Mouse (Mus musculus): Measurements from ENCODE around the gene Arhgap22.

Gene Arhgap22

DNA sequence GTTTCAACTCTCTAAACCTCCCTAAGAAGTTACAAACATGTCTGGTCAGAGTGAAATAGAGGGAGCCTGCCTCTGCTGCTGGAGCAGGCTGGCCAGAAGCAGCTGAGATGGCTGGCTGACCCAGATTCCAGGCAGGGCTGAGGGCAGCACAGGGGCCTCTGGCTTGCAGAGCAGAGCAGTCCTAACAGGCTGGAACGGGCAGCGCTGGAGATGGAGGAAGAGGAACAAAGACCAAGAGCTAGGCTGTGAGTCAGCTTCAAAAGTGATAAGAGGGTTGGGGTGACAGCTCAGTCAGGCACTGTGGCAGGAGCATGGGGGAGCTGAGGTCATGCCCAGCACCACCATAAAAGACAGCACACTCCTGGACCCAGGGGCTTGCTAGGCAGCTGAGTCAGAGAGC lies 62.4 kb downstream of the Arhgap22 start:
- in situ Hi-C loops (cut with MboI, MseI), result no loop called here

DNA sequence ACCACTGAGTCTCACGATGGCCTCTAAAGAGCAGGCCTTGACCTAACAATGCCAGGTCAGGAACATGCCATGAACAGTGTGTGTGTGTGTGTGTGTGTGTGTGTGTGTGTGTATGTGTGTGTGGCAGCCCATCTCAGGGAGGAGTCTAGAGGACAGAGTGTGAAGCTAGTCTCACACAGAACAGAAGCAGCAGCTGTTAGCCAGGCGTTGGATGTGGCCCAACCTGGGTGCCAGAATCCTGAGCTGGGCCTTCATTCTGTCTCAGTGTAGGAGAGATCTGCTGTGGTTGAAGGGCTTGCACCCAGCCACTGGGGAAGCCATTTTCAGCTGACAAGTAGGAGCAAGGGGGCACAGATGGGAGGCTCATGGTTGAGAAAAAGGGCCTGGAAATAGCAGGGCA lies 64.5 kb downstream of the Arhgap22 start:
- in situ Hi-C loops (cut with MboI, MseI), result no loop called here

DNA sequence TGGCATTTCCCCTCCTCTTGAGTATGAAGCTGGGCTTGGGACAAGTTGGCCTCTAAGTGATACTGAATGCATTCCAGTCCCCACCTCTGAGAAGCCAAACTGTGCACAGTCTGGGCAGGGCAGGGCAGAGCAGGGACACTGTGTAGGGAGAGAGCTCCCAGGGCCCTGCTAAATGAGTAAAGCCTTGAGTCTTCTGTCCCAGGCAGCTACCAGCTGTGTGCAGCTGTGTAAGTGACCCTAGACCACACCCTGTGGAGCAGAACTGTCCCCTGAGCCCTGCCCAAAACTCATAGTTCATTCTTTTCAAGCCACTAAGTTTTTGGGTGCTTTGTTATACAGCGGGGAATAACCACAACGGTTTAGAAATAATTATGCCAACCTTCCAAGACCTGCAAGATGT lies 67.1 kb downstream of the Arhgap22 start:
- in situ Hi-C loops (cut with MboI, MseI), result no loop called here

DNA sequence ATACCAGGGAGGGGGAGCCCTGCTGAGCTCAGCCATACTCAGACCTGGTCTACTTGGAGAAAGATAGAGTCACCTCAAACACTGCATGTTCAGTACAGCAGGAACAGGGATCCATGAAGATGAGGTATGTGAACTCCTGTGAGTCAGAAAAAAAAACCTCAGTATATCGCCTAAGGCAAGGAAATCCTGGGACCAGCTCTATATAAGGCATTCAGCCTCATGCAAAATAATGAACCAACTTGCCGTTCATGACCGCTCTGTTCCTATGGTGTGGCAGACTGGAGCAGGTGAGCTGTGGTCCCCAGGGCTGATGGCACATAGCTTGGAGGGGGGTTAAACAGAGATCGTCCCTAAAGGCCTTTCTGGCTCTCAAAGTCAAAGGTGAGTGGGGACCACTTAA lies 68.6 kb downstream of the Arhgap22 start:
- in situ Hi-C loops (cut with MboI, MseI), result no loop called here

DNA sequence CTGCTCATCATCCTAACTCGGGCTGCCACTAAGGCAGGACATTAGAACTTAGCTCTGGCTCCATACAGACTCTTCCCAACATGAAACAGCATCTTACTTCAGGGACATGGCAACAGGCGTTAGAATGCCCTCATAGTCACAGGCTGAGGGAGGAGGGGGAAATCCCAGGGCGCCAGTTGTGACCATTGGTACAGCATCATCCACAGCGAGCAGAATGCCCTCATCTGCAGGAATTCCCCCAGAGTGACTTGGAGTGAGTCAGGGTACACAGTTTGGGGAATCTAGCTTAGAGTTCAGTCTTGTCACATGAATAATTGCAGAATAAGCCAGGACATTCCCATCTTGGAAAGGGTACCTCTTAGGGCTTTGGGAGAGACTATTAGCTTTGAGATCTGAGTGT lies 74.1 kb downstream of the Arhgap22 start:
- in situ Hi-C loops (cut with MboI, MseI), result no loop called here

DNA sequence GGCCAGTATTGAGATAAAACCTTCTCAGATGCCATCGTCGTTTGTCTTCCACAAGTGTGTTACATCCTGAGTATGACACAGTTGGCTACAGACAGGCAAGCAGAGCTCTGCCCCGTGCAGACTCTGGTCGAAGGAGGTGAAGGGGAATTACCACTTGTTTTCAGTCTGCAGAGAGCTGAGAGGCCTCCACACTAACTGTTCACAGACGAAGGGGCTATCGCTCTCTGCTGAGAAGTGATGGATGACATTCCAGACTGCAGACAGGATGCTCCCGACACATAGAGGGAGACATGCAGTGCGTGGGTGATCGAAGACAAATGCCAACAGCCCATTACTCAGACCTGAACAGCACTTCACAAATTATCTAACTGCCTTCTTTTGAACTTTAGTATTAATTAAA lies 76.2 kb downstream of the Arhgap22 start:
- in situ Hi-C loops (cut with MboI, MseI), result no loop called here

DNA sequence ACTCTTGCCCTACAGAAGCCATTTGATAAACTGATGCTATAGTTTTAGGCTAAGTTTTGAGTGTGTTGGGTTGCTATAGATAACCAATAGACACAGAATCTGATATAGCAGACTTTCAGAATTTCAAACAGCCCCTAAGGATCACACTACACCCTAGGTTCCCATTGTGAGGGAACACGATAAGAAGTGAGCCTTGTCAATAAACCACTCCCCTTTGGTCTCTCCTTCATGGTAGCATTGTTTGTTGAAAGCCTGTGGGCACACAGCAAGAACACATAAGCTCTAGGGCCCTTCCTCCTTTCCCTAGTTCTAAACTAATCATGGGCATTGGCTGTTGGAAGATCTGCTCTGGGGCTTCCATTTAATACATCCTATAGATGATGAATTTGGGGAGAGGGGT lies 80.7 kb downstream of the Arhgap22 start:
- in situ Hi-C loops (cut with MboI, MseI), result no loop called here

DNA sequence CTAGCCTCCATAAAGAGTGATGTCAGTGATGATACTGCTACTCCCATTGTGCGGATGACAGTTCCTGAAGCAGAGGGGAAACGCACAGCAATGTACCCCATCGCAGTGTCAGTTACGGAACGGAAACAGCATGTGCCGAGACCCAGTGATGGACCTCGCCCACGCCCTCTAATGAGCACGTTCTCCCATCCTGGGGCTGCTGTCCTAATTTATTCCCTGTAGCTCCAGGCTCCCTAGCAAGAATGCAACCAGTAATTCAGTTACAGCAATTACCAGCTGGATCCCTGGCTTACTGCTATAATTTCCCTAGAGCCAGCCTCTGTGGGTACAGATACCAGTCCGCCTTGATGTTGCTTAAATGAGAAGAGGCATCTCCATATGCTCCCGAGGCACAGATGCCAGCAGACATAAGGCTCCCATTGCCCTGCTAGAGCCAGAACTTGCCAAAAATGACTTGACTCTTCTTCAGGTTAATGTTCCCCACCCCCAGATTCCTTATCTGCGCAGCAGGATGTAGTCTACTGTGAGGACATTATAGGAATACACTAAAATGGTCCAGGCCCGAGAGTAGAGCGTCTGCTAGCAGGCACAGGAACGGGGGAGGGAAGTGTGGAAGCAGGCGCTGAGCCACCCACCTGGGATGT lies 83.0 kb downstream of the Arhgap22 start:
- in situ Hi-C loops (cut with MboI, MseI), result no loop called here

DNA sequence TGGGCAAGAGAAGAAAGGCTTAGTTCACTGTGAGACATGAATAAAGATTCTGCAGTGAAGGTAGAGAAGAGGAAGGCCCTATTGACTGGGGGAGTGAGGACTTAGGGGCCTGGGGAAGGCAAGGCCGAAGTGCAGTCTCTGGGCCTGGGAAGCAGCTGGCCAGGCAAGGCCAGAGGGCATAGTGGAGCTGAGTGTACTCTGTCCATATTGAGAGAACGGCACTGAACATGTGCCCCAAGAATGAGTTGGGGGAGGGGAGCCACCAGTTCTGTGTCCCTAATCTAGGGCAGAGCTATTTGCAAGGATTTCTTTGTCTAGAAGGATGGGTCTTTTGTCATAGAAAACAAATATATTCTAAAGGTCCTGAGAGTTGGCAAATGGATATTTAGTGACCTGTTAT lies 86.8 kb downstream of the Arhgap22 start:
- in situ Hi-C loops (cut with MboI, MseI), result loop anchor here (5.0 kb wide), 1 partner anchor 83 kb away; no protein-coding TSS in a partner anchor

DNA sequence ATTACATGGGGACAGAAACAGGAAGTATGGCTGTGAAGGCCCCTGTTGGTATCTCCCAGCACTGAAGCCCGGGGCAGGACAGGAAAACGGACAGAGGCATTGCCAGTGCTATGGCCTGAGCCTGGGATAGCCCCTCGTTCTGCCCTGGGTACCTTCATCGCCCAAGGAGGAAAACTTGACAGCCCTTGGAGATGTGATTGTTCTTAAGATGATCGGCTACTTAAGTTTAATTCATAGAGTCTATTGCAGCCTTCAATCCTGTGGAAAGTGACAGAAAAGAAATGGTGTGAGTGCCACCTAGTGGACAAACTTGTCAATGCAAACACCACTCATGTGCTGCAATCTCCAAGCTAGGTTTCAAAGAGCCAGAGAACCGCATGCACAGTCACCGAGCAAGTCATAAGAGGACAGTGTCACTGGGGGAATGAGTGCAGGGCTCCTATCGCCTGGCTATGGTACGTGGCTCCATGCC lies 89.6 kb downstream of the Arhgap22 start:
- in situ Hi-C loops (cut with MboI, MseI), result loop anchor here (5.0 kb wide), 1 partner anchor 86 kb away; no protein-coding TSS in a partner anchor

DNA sequence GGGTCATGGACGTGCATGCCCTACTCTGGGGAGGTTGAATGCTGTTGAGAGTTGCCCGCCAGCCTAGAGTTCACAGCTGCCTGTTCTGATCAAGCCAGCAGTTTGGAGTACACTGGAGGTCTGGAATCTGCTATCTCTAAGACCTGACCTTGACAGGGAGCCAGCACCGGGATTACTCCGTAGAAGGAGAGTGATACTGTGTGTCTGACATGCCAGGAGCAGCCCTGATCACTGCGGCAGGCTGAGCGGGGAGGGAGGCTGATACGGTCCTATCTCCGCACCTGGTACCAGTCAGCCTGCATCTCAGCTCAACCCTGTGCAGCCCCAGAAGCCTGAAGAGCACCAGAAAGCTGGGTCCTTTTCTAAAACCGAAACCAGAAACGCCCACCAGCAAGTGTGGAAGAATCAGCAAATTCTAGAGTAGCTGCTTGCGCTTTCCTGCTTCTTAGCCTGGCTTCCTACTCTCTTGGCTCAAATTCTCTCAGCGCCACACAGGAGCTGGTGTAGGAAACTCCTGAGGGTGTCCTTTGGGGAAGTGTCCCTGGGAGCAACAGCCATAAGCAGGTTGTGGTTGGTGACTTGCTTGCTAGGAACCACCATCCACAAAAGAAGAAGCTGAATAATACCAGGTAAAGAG lies 91.9 kb downstream of the Arhgap22 start:
- in situ Hi-C loops (cut with MboI, MseI), result no loop called here

DNA sequence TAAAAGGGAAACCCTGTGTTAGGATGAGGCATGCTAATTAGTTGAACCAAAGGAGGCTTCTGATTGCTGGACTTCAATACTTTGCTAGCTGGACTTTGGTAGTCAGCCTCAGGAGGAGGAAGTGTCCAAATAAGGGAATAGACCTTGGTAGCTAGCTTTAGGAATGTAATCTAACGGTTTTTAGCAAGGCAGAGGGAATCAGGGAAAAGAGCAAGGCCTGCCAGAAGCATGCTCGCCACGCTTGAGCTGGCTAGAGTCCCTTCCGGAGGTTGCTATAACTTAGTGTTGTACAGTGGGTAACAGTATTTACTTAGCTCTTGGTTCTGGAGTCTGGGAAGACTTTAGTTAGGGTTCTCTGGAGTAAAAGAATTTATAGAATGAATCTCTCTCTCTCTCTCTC lies 96.9 kb downstream of the Arhgap22 start:
- in situ Hi-C loops (cut with MboI, MseI), result no loop called here

DNA sequence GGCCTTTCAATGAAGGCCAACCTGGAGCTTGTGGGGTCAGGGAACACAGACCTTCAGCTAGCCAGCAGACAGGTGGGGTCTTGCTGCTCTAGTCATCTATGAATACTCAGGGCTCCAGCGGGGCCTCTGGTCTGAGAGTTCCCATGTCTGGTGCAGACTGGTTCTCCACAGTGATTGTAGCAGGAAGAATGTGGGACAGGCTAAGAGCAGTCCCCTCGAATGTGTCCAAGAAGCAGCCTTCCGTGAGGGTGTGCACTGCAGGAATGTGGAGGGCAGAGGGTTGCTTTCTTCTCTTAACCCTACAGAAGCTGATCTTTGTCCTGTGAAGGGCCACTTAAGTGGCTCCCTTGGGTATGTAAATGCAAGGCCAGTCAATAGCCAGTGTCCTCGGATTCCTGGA lies 98.5 kb downstream of the Arhgap22 start:
- in situ Hi-C loops (cut with MboI, MseI), result no loop called here

DNA sequence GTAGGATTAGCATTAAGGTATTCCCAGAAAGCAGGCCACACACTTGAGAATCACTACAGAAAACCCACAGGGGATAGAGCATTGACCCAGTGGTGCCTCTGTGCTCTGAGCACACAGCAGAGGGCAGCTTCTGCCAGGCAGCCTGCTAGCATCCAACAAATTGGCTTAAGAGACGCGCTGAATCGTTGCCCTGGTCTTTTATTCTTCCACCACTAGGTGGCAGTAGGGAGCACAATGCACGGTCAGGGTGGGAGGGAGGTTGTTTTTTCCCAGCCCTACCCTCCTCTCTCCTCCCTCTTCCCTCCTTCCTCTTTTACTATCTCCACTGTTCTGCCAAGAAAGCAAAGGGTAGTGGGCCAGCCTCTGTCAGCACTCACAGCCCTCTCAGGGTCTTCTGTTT lies 99.8 kb downstream of the Arhgap22 start:
- in situ Hi-C loops (cut with MboI, MseI), result no loop called here

DNA sequence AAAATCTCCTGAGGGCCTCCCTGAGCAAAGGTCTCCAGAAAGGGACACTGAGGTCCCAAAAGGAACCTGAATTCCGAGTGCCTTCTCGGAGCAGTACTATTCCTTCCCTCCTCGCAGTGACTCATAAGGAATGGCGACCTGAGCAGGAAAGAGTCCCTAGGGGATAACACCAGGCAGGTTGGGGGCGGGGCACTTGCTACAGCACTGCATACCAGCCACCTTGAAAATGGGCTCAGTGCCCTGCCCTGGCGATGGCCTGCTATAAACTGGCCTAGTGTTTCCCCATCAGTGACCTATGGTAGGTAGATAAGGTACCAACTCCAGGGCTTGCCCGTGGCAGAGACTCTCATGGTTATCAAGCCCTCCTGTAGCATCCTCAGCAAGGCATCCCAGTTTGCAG lies 100.3 kb downstream of the Arhgap22 start:
- in situ Hi-C loops (cut with MboI, MseI), result no loop called here

DNA sequence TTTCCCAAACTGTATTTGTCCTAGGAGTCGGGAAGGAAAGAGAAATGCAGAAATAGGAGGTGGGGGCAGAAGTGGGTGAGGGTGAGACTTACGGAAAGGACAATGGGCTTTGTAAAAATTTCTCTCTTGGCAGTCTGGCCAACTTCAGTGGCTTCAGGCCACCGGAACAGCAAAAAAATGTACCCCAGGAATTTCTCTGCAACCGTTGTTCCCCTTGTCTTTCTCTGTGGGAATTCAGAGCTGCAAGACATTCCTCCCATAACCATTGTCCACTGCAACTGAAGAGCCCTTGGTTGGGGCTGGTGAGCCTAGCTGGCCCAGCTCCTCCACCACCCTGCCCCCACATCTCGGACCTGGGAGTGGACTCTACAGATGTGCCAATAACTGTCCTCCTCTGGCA lies 101.3 kb downstream of the Arhgap22 start:
- in situ Hi-C loops (cut with MboI, MseI), result no loop called here

DNA sequence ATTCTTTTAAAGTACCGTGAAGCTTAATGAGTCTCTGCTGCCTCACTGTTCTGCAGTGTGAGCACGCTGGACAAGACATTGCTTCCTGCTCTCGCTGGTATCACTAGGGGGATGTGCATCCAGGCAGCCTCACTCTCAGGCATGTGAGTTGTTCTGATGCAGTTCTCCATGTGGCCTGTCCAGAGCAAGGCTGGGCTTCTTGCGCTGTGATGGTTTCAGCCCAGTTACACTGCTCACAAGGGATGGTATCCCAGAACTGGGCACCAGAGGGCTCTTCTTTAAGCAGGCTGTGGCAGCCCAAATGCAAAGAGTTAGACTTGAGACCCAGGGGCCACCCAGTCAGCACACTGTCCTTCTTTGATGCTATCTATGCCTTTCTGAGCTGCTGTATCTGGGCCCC lies 101.9 kb downstream of the Arhgap22 start:
- in situ Hi-C loops (cut with MboI, MseI), result no loop called here

DNA sequence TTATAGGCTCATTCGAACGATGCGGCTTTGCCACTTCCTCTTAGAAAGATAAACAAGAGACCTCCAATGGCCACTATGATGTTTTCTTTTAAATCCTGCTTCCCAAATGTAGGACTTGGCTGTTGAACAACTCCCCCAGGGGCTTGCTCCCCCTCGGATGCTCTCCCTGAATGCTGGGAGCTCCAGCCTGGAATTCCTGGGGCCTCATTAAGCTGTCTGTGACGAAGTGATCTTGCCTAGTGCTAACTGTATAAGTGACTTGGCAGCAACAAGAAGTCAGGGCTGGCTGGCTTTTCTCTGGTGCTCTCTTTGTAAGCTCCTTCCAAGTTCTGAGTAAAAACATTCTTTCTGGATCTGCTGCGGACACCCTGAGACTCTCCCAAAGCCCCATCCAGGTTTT lies 104.1 kb downstream of the Arhgap22 start:
- in situ Hi-C loops (cut with MboI, MseI), result no loop called here

DNA sequence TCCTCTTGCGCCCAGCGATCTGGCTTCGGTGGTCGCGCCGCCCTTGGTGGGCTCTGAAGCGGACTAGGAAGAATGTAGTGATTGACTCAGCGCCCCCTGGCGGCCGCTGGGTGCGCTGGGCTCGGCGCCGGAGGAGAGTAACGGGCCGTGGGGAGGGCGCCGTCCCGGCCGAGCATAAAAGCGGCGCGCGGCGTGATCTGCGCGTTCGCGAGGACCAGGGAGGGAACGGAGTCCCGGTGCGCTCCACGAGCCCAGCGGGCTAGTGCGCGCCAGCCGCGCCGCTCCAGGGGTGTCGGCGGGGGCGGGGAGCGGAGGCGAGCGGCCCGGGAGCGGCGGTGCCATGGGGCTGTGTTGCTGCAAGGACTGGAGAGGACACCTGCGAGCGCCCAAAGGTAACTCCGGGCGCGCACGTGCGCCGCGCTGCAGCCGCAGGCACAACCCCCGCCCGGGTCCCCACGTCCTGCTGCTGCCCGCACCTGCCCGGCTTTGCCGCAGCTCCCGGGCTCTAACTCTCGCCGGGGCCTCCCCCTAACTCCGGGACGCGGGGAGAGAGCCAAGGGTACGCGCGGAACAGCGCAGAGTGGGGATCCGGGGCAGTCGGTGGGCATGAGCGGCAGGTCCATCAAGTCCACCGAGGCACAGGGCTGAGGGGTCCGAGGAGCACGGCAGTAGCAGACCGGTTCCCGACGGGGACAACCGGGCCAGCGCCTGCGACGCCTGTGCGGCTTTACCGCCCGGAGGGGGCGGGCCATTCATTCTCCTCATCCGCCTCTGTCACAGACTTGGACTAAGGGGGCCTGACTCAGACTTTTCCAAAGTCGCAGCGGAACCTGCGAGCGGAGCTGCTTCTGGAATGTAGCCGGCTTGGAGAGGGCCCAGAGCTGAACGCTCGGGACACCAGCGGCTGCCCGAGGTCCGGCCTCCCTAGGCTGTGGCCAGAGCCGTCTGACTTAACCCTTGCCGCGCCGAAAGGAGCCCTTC lies 106.0 kb downstream of the Arhgap22 start:
- in situ Hi-C loops (cut with MboI, MseI), result no loop called here

DNA sequence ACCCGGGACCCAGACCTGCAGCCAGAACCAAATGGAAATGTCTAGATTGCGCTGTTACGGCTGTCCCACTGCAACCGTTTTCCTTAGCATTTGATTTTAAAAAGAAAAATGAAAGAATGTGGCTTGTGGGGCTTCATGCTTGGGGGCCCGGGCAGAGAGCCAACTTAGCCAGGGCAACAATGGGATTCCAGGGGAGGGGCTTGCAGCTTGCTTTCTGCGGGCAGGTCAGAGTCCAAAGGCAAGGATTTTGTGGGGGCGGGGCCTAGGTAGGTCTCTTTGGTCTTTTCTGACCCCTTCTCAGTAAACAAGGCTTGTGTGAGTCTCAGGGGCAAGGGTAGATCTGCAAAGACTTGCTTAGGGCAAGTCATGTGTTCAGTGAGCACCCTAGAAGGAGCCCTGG lies 107.0 kb downstream of the Arhgap22 start:
- in situ Hi-C loops (cut with MboI, MseI), result no loop called here

DNA sequence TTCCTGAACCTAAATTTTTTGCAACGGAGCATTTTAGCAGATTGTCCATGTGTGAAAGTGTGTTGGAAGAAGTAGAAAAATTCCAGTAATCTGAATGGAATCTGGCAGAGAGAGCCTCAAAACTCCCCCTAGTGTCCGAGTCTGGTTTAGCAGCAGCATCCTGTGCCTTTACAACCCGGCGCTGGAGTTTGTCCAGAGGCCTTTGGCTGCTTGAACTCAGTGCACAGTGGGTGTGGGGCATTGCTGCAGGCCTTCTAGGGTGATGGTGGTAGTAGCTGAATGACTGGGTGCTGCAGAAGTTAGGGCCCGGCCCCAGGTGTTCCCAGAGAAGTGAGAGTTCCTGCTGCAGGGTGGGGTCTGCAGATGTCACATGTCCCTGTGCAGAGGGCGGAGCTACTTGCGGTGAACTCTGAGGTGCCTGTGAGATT lies 108.8 kb downstream of the Arhgap22 start:
- in situ Hi-C loops (cut with MboI, MseI), result no loop called here

DNA sequence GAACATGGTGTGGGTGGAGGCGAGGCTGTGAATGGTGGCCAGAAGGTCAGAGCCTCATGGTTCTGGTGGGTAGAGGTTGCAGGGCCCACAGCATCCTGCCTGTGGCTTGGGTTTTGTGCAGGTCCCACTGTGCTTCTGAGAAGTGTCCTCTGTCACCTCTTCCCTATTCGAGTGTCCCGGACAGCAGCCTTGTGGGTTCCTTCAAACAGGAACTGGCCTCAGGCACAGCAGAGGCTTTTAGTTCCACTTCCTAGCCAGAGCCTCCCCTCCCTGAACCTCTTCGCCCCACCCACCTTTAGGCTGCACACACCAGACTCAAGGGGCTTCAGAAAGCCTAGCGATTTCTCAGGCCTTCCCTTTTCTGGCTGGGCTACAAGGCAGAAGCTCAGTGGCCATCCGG lies 110.7 kb downstream of the Arhgap22 start:
- in situ Hi-C loops (cut with MboI, MseI), result no loop called here
